Mouse (Mus musculus): ENCODE measurements around the gene 9130023H24Rik. TPM values are rescaled to one million over a fixed set of nuclear protein-coding genes. Genes with fewer than 3 reads are reported as not detected.

The 9130023H24Rik gene
- polyA plus RNA-seq, 1 experiment from 2014 or later = 10.6 TPM

GRCm38 (mm10) chr7:128256783-128257334 lies 19.0 kb upstream of the 9130023H24Rik start:
- Histone ChIP-seq H3K36me3 (no peaks in the 10 kb centered on the region), H3K27me3 (ENCODE audit: low read depth, poor library complexity, severe bottlenecking) (peaks cover 5% of the 10 kb centered on the region; the same call in 1 of the 2 replicates), H3K27ac (no peak overlapping the region), H3K4me3 (no peak overlapping the region), H3K9me3 (replicated peaks) (no peaks in the 10 kb centered on the region), H3K4me1 (peaks cover 19% of the 10 kb centered on the region)
- WGBS = 75% methylated on average over 5 of the region's 5 CpGs
- DNase-seq (ENCODE audit: low spot score) = no peak

- H3K9me3 ChIP-seq (replicated peaks) = no peaks in the 10 kb centered on the region
- no peak overlapping the region for H3K27ac ChIP-seq
- H3K36me3 ChIP-seq = no peaks in the 10 kb centered on the region
- 88% methylated on average over 5 of the region's 5 CpGs for WGBS
- no peak overlapping the region for H3K4me3 ChIP-seq
- H3K27me3 ChIP-seq (ENCODE audit: low read depth, poor library complexity, severe bottlenecking) = peaks cover 9% of the 10 kb centered on the region; the same call in 1 of the 2 replicates
- DNase-seq (ENCODE audit: low spot score) = no peak
- H3K4me1 ChIP-seq = peaks cover 21% of the 10 kb centered on the region
These were observed 17.9 kb upstream of the 9130023H24Rik start for GRCm38 (mm10) chr7:128255757-128256156.

GRCm38 (mm10) chr7:128254978-128255377 lies 17.1 kb upstream of the 9130023H24Rik start:
- Histone ChIP-seq H3K27me3 (ENCODE audit: low read depth, poor library complexity, severe bottlenecking) (peaks cover 9% of the 10 kb centered on the region; the same call in 1 of the 2 replicates), H3K36me3 (no peaks in the 10 kb centered on the region), H3K4me3 (no peak overlapping the region), H3K27ac (no peak overlapping the region), H3K9me3 (replicated peaks) (no peaks in the 10 kb centered on the region), H3K4me1 (peaks cover 21% of the 10 kb centered on the region)
- 62% methylated on average over 2 of the region's 2 CpGs for WGBS
- no peak for DNase-seq (ENCODE audit: low spot score)

- Histone ChIP-seq H3K4me3 (peak overlapping the region; percentile 45), H3K36me3 (peaks cover 2% of the 10 kb centered on the region; the same call in 1 of the 2 replicates), H3K9me3 (replicated peaks) (no peaks in the 10 kb centered on the region), H3K27me3 (ENCODE audit: low read depth, poor library complexity, severe bottlenecking) (peaks cover 9% of the 10 kb centered on the region; the same call in 1 of the 2 replicates), H3K4me1 (peaks cover 20% of the 10 kb centered on the region), H3K27ac (peak overlapping the region; percentile 28)
- 9% methylated on average over 24 of the region's 24 CpGs for WGBS
- peak; percentile 71 for DNase-seq (ENCODE audit: low spot score)
These were observed 14.8 kb upstream of the 9130023H24Rik start for GRCm38 (mm10) chr7:128252609-128253008.

- no peak for DNase-seq (ENCODE audit: low spot score)
- Histone ChIP-seq H3K27ac (peak overlapping the region; percentile 28), H3K36me3 (peaks cover 2% of the 10 kb centered on the region; the same call in 1 of the 2 replicates), H3K27me3 (ENCODE audit: low read depth, poor library complexity, severe bottlenecking) (peaks cover 9% of the 10 kb centered on the region; the same call in 1 of the 2 replicates), H3K4me1 (peaks cover 23% of the 10 kb centered on the region), H3K9me3 (replicated peaks) (no peaks in the 10 kb centered on the region), H3K4me3 (peak overlapping the region; percentile 45)
- 45% methylated on average over 12 of the region's 12 CpGs for WGBS
These were observed 14.1 kb upstream of the 9130023H24Rik start for GRCm38 (mm10) chr7:128251946-128252345.

GRCm38 (mm10) chr7:128249998-128250397 lies 12.2 kb upstream of the 9130023H24Rik start:
- Histone ChIP-seq H3K4me3 (no peak overlapping the region), H3K27ac (no peak overlapping the region), H3K36me3 (peaks cover 8% of the 10 kb centered on the region), H3K4me1 (peaks cover 34% of the 10 kb centered on the region), H3K27me3 (ENCODE audit: low read depth, poor library complexity, severe bottlenecking) (peaks cover 9% of the 10 kb centered on the region; the same call in 1 of the 2 replicates), H3K9me3 (replicated peaks) (no peaks in the 10 kb centered on the region)
- WGBS = 83% methylated on average over 5 of the region's 5 CpGs
- no peak for DNase-seq (ENCODE audit: low spot score)

GRCm38 (mm10) chr7:128248081-128249042 lies 10.5 kb upstream of the 9130023H24Rik start:
- H3K4me3 ChIP-seq = no peak overlapping the region
- H3K4me1 ChIP-seq = peaks cover 43% of the 10 kb centered on the region
- peaks cover 21% of the 10 kb centered on the region for H3K36me3 ChIP-seq
- no peaks in the 10 kb centered on the region for H3K9me3 ChIP-seq (replicated peaks)
- 86% methylated on average over 10 of the region's 10 CpGs for WGBS
- DNase-seq (ENCODE audit: low spot score) = no peak
- H3K27me3 ChIP-seq (ENCODE audit: low read depth, poor library complexity, severe bottlenecking) = peaks cover 9% of the 10 kb centered on the region; the same call in 1 of the 2 replicates
- no peak overlapping the region for H3K27ac ChIP-seq

GRCm38 (mm10) chr7:128247443-128247842 lies 9.6 kb upstream of the 9130023H24Rik start:
- H3K4me3 ChIP-seq = peak overlapping the region; percentile 53
- no peaks in the 10 kb centered on the region for H3K9me3 ChIP-seq (replicated peaks)
- 2% methylated on average over 13 of the region's 13 CpGs for WGBS
- peaks cover 30% of the 10 kb centered on the region for H3K36me3 ChIP-seq
- peak; percentile 86 for DNase-seq (ENCODE audit: low spot score)
- peak overlapping the region; percentile 80 for H3K27ac ChIP-seq
- peaks cover 9% of the 10 kb centered on the region; the same call in 1 of the 2 replicates for H3K27me3 ChIP-seq (ENCODE audit: low read depth, poor library complexity, severe bottlenecking)
- H3K4me1 ChIP-seq = peaks cover 38% of the 10 kb centered on the region

- peaks cover 3% of the 10 kb centered on the region; the same call in 1 of the 2 replicates for H3K27me3 ChIP-seq (ENCODE audit: low read depth, poor library complexity, severe bottlenecking)
- no peaks in the 10 kb centered on the region for H3K9me3 ChIP-seq (replicated peaks)
- peak within 1 kb of the TSS; percentile 80 for H3K27ac ChIP-seq
- H3K4me3 ChIP-seq = peak within 1 kb of the TSS; percentile 53
- H3K36me3 ChIP-seq = peaks cover 37% of the 10 kb centered on the region
- H3K4me1 ChIP-seq = peaks cover 31% of the 10 kb centered on the region
- 2% methylated on average over 28 of the region's 30 CpGs for WGBS
- peak; percentile 66 for DNase-seq (ENCODE audit: low spot score)
These were observed 8.9 kb upstream of the 9130023H24Rik start, which contains the start of gene Tgfb1i1 for GRCm38 (mm10) chr7:128246496-128247391. Tgfb1i1 (plus strand) TSS chr7:128246812.

- WGBS = 94% methylated on average over 4 of the region's 4 CpGs
- H3K36me3 ChIP-seq = peaks cover 49% of the 10 kb centered on the region
- no peaks in the 10 kb centered on the region; the same call in 1 of the 2 replicates for H3K27me3 ChIP-seq (ENCODE audit: low read depth, poor library complexity, severe bottlenecking)
- peaks cover 30% of the 10 kb centered on the region for H3K4me1 ChIP-seq
- DNase-seq (ENCODE audit: low spot score) = no peak
- no peak overlapping the region for H3K27ac ChIP-seq
- H3K4me3 ChIP-seq = no peak overlapping the region
- no peaks in the 10 kb centered on the region for H3K9me3 ChIP-seq (replicated peaks)
These were observed 7.7 kb upstream of the 9130023H24Rik start for GRCm38 (mm10) chr7:128245547-128245946.

GRCm38 (mm10) chr7:128244410-128245025 lies 6.7 kb upstream of the 9130023H24Rik start:
- DNase-seq (ENCODE audit: low spot score) = no peak
- H3K4me3 ChIP-seq = no peak overlapping the region
- H3K4me1 ChIP-seq = peaks cover 30% of the 10 kb centered on the region
- WGBS = 87% methylated on average over 18 of the region's 18 CpGs
- peak overlapping the region; percentile 65 for H3K27ac ChIP-seq
- H3K36me3 ChIP-seq = peaks cover 58% of the 10 kb centered on the region
- no peaks in the 10 kb centered on the region; the same call in 1 of the 2 replicates for H3K27me3 ChIP-seq (ENCODE audit: low read depth, poor library complexity, severe bottlenecking)
- H3K9me3 ChIP-seq (replicated peaks) = no peaks in the 10 kb centered on the region

GRCm38 (mm10) chr7:128243921-128244320 lies 6.1 kb upstream of the 9130023H24Rik start:
- DNase-seq (ENCODE audit: low spot score) = no peak
- Histone ChIP-seq H3K4me3 (no peak overlapping the region), H3K36me3 (peaks cover 55% of the 10 kb centered on the region), H3K9me3 (replicated peaks) (no peaks in the 10 kb centered on the region), H3K27ac (peak overlapping the region; percentile 65), H3K27me3 (ENCODE audit: low read depth, poor library complexity, severe bottlenecking) (no peaks in the 10 kb centered on the region; the same call in 1 of the 2 replicates), H3K4me1 (peaks cover 36% of the 10 kb centered on the region)
- 54% methylated on average over 10 of the region's 10 CpGs for WGBS
